Mouse (Mus musculus) heart, postnatal 0 days (tissue): ENCODE results near the gene Ncor2. TPM values are rescaled to one million over a fixed set of nuclear protein-coding genes. Genes with fewer than 3 reads are reported as not detected.

Experiments
- ATAC-seq: fragments of 200-750 bp; cut with Nextera tagmentation; 2 replicates; pipeline ENCODE4 v1.8.0; 2017; ENCODE audit warnings: low read depth, moderate number of reproducible peaks, moderate library complexity; ENCODE audit not compliant: insufficient read depth
- DNase-seq: peaks from one replicate; pipeline ENCODE4 v3.0.0-alpha.2; 2016; ENCODE audit warnings: low spot score
- H3K27ac ChIP-seq: fragments of 300-500 bp; sonication (generic); 2 replicates; pipeline ENCODE4 v1.5.1; 2014; ENCODE audit warnings: low read depth, mild to moderate bottlenecking
- H3K27me3 ChIP-seq: fragments of 300-500 bp; sonication (generic); 2 replicates; pipeline ENCODE4 v1.6.1; 2014; ENCODE audit warnings: low read length, mixed read lengths; ENCODE audit not compliant: control insufficient read depth, insufficient read depth
- H3K36me3 ChIP-seq: fragments of 300-500 bp; sonication (generic); replicated peaks from 2 replicates; pipeline ENCODE4 v1.6.1; 2014; ENCODE audit warnings: low read length, mixed read lengths; ENCODE audit not compliant: control insufficient read depth, insufficient read depth
- H3K4me1 ChIP-seq: fragments of 300-500 bp; sonication (generic); 2 replicates; pipeline ENCODE4 v1.6.1; 2014; ENCODE audit warnings: antibody characterized with exemption; ENCODE audit not compliant: control insufficient read depth, insufficient read depth
- H3K4me2 ChIP-seq: fragments of 300-500 bp; sonication (generic); 2 replicates; pipeline ENCODE4 v1.6.1; 2014; ENCODE audit warnings: low read depth, mild to moderate bottlenecking, low read length, moderate library complexity
- H3K4me3 ChIP-seq: fragments of 300-500 bp; sonication (generic); 2 replicates; pipeline ENCODE4 v1.5.1; 2014; ENCODE audit warnings: low read depth, low read length
- H3K9ac ChIP-seq: fragments of 300-500 bp; sonication (generic); replicated peaks from 2 replicates; pipeline ENCODE4 v1.6.1; 2014; ENCODE audit warnings: low read depth, low read length, mixed read lengths
- H3K9me3 ChIP-seq: fragments of 300-500 bp; sonication (generic); replicated peaks from 2 replicates; pipeline ENCODE4 v1.6.1; 2016; ENCODE audit warnings: low read length; ENCODE audit not compliant: control insufficient read depth
- CTCF ChIP-seq: IDR thresholded peaks from 2 replicates; pipeline ENCODE4 v1.5.1; 2016; ENCODE audit warnings: antibody characterized with exemption, control low read depth, low read depth
- EP300 ChIP-seq: IDR thresholded peaks from 2 replicates; pipeline ENCODE4 v1.6.1; 2016; ENCODE audit warnings: antibody characterized with exemption, low read depth
- WGBS: fragments of 180-500 bp; shearing (Covaris S2); extraction: QIAGEN DNeasy Blood & Tissue Kit; methylation state at CpG from one replicate; pipeline ENCODE4 v1.1.7; 2014; 5-methylcytosine and 5-hydroxymethylcytosine counted together
- polyA plus RNA-seq: library from polyadenylated mRNA; unstranded; fragments of >200 nt; fragmentation: Nextera tagmentation; extraction: Ambion mirVana; gene quantifications from 2 replicates; pipeline ENCODE4 v1.2.1, GENCODE M21; 2015
- total RNA-seq: library from RNA; depleted of rRNA; stranded (reverse); fragments of >200 nt; gene quantifications from 2 replicates; pipeline ENCODE4 v1.2.3, GENCODE M21; 2014; ENCODE audit warnings: low replicate concordance

Ncor2 gene
- total and polyA plus RNA-seq, 2 experiments from 2014 or later = 15.5 to 73.8 TPM

DNA sequence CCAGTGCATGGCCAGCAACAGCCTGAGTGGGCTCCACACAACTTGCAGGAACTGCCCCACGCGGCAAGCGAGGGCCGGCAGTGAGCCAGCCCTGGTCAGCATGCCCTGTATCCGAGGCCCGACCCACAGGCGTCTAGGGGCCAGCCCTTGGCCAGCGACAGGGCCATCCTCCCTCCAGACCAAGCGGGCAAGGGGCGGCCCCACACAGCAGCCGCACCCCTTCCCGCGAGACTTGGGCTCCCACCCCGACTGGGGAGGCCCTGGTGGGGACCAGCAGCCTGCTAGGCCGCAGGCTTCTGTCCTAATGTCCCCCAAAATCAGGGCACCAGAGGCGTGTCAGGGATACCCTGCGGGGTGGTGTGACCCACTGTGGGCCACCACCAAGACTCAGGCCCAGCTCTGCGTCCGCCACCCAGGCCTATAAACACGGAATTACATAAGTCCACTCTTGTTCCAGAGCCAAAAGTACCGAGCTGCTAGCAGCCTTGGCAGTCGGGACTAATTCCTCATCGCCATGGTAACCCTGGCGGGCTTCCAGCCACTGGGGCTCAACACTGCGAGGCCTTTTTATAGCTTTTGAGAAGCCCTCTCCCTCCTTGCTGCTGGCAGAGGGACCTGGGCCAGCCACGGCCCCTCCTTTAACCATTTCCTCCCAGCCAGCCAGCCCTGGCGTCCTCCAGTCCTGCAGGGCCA, 38.0 kb downstream of the Ncor2 start:
- Histone ChIP-seq H3K4me3 (peak overlapping the region; percentile 41), H3K9me3 (no peaks in the 10 kb centered on the region), H3K4me2 (peak overlapping the region; percentile 64), H3K27me3 (no peaks in the 10 kb centered on the region), H3K9ac (peak overlapping the region; percentile 50), H3K4me1 (peaks cover 76% of the 10 kb centered on the region), H3K36me3 (no peaks in the 10 kb centered on the region), H3K27ac (peak overlapping the region; percentile 98)
- DNase-seq (peak; percentile 98), ATAC-seq (peak; percentile 90)
- TF ChIP-seq CTCF (no peak), EP300 (no peak; the same call in 1 of the 2 replicates)
- 5% methylated on average over 27 of the region's 27 CpGs for WGBS

DNA sequence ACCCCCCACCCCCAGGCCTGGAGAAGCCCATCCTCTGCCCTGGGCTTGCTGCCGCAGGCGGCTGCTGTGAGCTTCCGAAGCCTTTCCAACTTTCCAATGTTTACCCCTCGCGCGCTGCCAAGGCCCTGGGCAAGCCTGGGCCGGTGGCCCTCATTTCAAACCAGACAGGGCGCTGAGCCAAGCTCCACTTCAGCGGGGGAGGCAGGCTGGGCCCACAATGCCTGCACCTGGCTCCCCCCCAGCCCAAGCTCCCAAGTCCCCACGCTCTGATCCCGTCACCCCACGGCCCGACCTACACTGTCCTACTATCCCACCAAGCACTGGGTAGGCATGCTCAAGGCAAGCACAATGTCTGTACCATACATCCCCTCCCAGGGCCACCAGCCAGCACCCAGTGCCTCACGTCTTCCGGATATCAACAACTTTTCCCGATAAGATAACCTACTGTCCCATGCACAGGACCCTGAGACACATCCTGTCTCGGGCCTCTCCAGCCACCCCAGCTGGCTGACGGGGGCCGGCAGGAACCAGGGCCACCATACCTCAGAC, 38.8 kb downstream of the Ncor2 start:
- Histone ChIP-seq H3K27me3 (no peaks in the 10 kb centered on the region), H3K4me1 (peaks cover 73% of the 10 kb centered on the region), H3K27ac (peak overlapping the region; percentile 98), H3K9ac (peak overlapping the region; percentile 50), H3K36me3 (no peaks in the 10 kb centered on the region), H3K4me2 (peak overlapping the region; percentile 64), H3K9me3 (no peaks in the 10 kb centered on the region), H3K4me3 (peak overlapping the region; percentile 41)
- peak; percentile 12 for ATAC-seq
- TF ChIP-seq EP300 = peak; percentile 69
- TF ChIP-seq CTCF = no peak
- DNase-seq = peak; percentile 65
- 6% methylated on average over 19 of the region's 19 CpGs for WGBS

- H3K4me1 ChIP-seq = peaks cover 78% of the 10 kb centered on the region
- no peak for ATAC-seq
- peak overlapping the region; percentile 41 for H3K4me3 ChIP-seq
Measured at GRCm38 (mm10) chr5:125139669-125140068, 39.4 kb downstream of the Ncor2 start.

DNA sequence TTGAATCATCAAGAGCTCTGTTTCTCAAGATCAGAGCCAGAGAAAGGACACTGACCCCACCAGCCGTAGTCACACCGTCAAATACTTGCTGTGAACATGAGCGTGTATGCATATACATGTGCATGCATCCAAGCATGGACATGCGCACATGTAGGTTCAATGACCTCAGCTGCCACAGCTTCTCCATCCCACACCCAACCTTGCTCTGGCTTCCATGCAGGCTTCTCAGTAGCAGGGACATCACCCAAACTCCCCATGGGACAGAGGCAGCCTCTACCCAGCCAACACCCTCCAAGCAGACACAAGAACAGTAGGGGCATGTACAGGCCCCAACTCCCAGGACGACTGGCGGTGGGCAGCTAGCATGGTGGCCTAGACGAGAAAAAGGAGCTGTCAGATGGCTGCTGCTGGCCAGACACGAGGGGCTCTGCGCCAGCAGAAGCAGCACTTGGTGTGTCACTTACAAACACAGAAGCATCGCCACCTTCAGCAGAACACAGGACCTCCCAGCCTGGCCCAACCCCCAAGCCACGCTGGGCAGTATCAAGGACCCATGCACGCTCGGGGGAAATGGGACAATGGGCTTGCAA, 40.1 kb downstream of the Ncor2 start:
- no peaks in the 10 kb centered on the region for H3K36me3 ChIP-seq
- ATAC-seq (no peak), DNase-seq (no peak)
- H3K27ac ChIP-seq = peak overlapping the region; percentile 98; the same call in 1 of the 2 replicates
- TF ChIP-seq EP300 (no peak), CTCF (no peak)
- no peak overlapping the region for H3K9ac ChIP-seq
- no peak overlapping the region for H3K4me3 ChIP-seq
- H3K4me1 ChIP-seq = peaks cover 84% of the 10 kb centered on the region
- H3K9me3 ChIP-seq = no peaks in the 10 kb centered on the region
- H3K4me2 ChIP-seq = no peak overlapping the region
- no peaks in the 10 kb centered on the region for H3K27me3 ChIP-seq
- WGBS = 77% methylated on average over 13 of the region's 13 CpGs

More at GRCm38 (mm10) chr5:125139669-125140068, 39.4 kb downstream of the Ncor2 start:
- H3K9ac ChIP-seq = peak overlapping the region; percentile 50; the same call in 1 of the 2 replicates
- no peak for TF ChIP-seq CTCF
- TF ChIP-seq EP300 = no peak; the same call in 1 of the 2 replicates
- peak overlapping the region; percentile 64 for H3K4me2 ChIP-seq
- no peaks in the 10 kb centered on the region for H3K36me3 ChIP-seq
- H3K27ac ChIP-seq = peak overlapping the region; percentile 98
- H3K27me3 ChIP-seq = no peaks in the 10 kb centered on the region
- 67% methylated on average over 5 of the region's 5 CpGs for WGBS
- DNase-seq = no peak
- H3K9me3 ChIP-seq = no peaks in the 10 kb centered on the region

GRCm38 (mm10) chr5:125137672-125138285, 41.2 kb downstream of the Ncor2 start:
- no peak overlapping the region for H3K4me2 ChIP-seq
- WGBS = 92% methylated on average over 18 of the region's 18 CpGs
- H3K9ac ChIP-seq = no peak overlapping the region
- no peak overlapping the region for H3K4me3 ChIP-seq
- peak overlapping the region; percentile 40; the same call in 1 of the 2 replicates for H3K27ac ChIP-seq
- H3K27me3 ChIP-seq = no peaks in the 10 kb centered on the region
- TF ChIP-seq CTCF (no peak), EP300 (no peak)
- H3K9me3 ChIP-seq = no peaks in the 10 kb centered on the region
- H3K36me3 ChIP-seq = no peaks in the 10 kb centered on the region
- H3K4me1 ChIP-seq = peaks cover 81% of the 10 kb centered on the region
- DNase-seq = no peak
- no peak for ATAC-seq
